Mouse (Mus musculus): ENCODE measurements around the gene Myh8. TPM values are rescaled to one million over a fixed set of nuclear protein-coding genes. Genes with fewer than 3 reads are reported as not detected.

The Myh8 gene
- polyA plus RNA-seq, 1 experiment from 2014 or later: 7.6 TPM

- H3K4me1 ChIP-seq (ENCODE audit: control insufficient read depth, insufficient read depth, low read length): no peaks in the 10 kb centered on the region
- H3K4me2 ChIP-seq (ENCODE audit: low read depth, low read length): no peak overlapping the region
- H3K36me3 ChIP-seq (ENCODE audit: control insufficient read depth, insufficient read depth): no peaks in the 10 kb centered on the region
- H3K4me3 ChIP-seq (ENCODE audit: low read length): no peak overlapping the region
- H3K27me3 ChIP-seq (ENCODE audit: control insufficient read depth, insufficient read depth, low read length): no peaks in the 10 kb centered on the region
- H3K9me3 ChIP-seq (replicated peaks; ENCODE audit: control insufficient read depth, low read length): no peaks in the 10 kb centered on the region
- WGBS: 80% methylated on average over 7 of the region's 7 CpGs
- H3K27ac ChIP-seq (ENCODE audit: low read length): no peak overlapping the region
- no peak for ATAC-seq (replicated peaks; ENCODE audit: extremely low read depth, insufficient read depth, low FRiP score)
- no peak overlapping the region for H3K9ac ChIP-seq (ENCODE audit: low read length)
Observed at GRCm38 (mm10) chr11:67257048-67257447, 19.9 kb upstream of the Myh8 start.

DNA sequence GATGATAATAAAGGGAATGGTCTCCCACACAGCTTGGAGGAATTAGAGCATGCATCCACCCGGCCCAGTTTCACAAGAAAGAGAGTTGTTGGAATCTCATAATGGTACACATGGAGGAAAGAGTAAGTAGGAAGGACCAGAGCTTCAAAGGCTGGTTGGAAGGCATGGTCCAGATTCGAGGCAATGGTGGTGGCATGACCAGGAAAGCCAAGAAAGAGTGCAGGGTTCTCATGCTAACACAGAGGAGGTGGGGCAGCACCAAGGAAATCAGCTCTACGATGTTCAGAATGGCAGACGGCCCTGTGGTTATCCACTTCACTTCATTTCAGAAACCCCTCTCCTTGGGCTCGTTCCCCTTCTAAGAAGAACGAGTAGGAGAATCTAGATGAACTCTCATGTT is 16.0 kb upstream of the Myh8 start:
- no peak for ATAC-seq (replicated peaks; ENCODE audit: extremely low read depth, insufficient read depth, low FRiP score)
- Histone ChIP-seq H3K4me1 (ENCODE audit: control insufficient read depth, insufficient read depth, low read length) (no peaks in the 10 kb centered on the region), H3K9me3 (replicated peaks; ENCODE audit: control insufficient read depth, low read length) (no peaks in the 10 kb centered on the region), H3K4me3 (ENCODE audit: low read length) (no peak overlapping the region), H3K4me2 (ENCODE audit: low read depth, low read length) (no peak overlapping the region), H3K9ac (ENCODE audit: low read length) (no peak overlapping the region), H3K27me3 (ENCODE audit: control insufficient read depth, insufficient read depth, low read length) (no peaks in the 10 kb centered on the region), H3K27ac (ENCODE audit: low read length) (no peak overlapping the region), H3K36me3 (ENCODE audit: control insufficient read depth, insufficient read depth) (no peaks in the 10 kb centered on the region)
- 76% methylated on average over 6 of the region's 6 CpGs for WGBS

DNA sequence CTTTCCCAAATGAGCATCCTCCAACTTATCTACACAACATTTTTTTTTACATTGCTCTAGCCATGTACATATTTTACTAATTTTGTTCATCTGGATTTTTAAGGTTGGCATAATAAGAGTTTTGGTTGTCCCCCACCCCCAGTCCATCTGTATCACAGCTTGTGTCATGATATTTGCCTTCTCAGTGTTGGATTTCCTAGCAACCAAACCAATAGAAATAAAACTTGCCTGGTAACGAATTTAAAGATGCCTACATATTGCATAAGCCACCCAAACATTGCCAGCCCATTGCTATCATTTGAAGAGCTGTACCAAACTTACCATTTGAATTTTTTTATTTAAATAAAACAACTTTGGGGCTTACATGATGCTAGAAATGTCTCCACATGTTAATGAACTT is 16.5 kb downstream of the Myh8 start:
- Histone ChIP-seq H3K4me2 (ENCODE audit: low read depth, low read length) (no peak overlapping the region), H3K27ac (ENCODE audit: low read length) (no peak overlapping the region), H3K36me3 (ENCODE audit: control insufficient read depth, insufficient read depth) (0 out of 2 replicates have a peak, but pooled peaks cover 2% of the 10 kb centered on the region), H3K9ac (ENCODE audit: low read length) (no peak overlapping the region), H3K4me1 (ENCODE audit: control insufficient read depth, insufficient read depth, low read length) (no peaks in the 10 kb centered on the region), H3K27me3 (ENCODE audit: control insufficient read depth, insufficient read depth, low read length) (no peaks in the 10 kb centered on the region), H3K9me3 (replicated peaks; ENCODE audit: control insufficient read depth, low read length) (peaks cover 12% of the 10 kb centered on the region), H3K4me3 (ENCODE audit: low read length) (no peak overlapping the region)
- WGBS: 80% methylated on average over 1 of the region's 1 CpGs
- no peak for ATAC-seq (replicated peaks; ENCODE audit: extremely low read depth, insufficient read depth, low FRiP score)

DNA sequence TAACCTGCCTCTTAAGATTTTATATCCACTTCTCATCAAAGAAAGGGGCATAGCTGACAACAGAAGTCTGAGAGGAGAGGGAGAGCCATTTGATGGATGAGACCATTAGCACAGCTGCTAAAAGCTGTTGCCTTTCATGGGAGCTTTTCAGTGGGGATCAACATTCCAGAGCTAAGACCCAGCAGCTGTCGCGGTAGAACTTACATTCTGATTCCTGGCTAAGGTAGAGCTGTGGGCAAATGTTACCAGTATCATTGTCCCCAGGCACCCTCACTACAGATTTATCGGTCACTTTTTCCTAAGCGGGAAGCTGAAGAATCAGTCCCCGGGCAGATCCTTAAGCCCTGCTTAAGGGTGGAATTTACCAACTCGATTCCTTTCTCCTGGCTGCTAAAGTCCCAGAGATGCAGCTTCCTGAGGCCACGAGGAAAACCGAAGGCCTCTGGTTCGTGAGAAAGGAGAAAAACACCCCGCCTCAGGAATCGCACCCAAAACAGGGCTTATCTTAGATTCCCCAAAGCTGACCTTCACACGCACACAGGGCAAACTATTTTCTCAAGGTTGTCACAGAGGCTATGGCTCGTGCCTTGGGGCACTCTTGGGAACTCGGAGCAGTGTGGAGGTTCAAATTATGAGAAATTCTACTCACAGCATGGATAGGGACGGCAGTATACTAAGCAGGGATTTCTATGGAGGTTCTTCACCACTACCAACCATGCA is 37.0 kb downstream of the Myh8 start:
- Histone ChIP-seq H3K4me2 (ENCODE audit: low read depth, low read length) (no peak overlapping the region), H3K36me3 (ENCODE audit: control insufficient read depth, insufficient read depth) (no peaks in the 10 kb centered on the region), H3K4me3 (ENCODE audit: low read length) (no peak overlapping the region), H3K27me3 (ENCODE audit: control insufficient read depth, insufficient read depth, low read length) (no peaks in the 10 kb centered on the region), H3K4me1 (ENCODE audit: control insufficient read depth, insufficient read depth, low read length) (no peaks in the 10 kb centered on the region), H3K9me3 (replicated peaks; ENCODE audit: control insufficient read depth, low read length) (no peaks in the 10 kb centered on the region), H3K27ac (ENCODE audit: low read length) (no peak overlapping the region), H3K9ac (ENCODE audit: low read length) (no peak overlapping the region)
- no peak for ATAC-seq (replicated peaks; ENCODE audit: extremely low read depth, insufficient read depth, low FRiP score)
- 41% methylated on average over 15 of the region's 15 CpGs for WGBS

DNA sequence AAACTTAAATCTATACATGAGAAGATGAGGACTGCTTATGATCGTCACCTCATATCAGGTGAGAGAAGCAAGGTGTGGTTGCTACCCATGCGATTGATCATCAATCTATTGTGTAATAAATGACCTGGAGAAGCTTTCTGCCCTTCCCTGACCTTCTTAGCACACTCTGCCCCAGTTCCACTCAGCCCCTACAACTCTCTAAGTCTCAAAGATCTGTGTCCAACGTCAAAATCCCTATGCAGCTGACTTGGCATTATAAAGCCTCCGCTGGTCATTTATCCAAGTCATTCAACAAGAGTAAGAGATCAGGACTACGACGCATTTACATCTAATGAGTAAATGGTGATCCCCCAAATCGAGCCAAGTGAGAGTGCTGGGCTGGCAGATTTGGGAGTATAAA is 44.4 kb downstream of the Myh8 start, which contains the start of gene Myh13:
Gene Myh13, plus strand, starts transcription at position 301 of the 400 bp plus-strand sequence.
- WGBS: 84% methylated on average over 7 of the region's 7 CpGs
- H3K27ac ChIP-seq (ENCODE audit: low read length): no peak within 1 kb of the TSS

DNA sequence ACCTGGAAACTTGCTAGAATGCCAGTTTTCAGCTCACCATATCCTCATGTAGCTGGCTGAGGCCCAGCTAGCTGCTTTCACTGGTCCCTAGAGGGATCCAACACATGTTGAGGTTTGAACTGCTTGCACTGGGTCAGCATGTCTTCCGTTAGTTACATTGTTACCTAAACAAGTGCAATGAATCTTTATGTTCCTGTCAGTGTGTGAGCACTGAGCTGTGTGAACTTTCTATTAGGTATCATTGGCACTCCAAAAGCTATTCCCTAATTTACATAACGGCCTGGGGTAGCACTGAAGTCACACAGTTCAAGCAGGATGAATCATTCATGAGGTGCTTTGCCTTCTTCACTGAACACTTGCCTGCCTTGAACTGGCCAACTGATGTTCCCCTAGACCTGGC is 49.6 kb downstream of the Myh8 start:
- no peak overlapping the region for H3K4me3 ChIP-seq (ENCODE audit: low read length)
- WGBS: 73% methylated on average over 2 of the region's 2 CpGs

More for the DNA sequence above, 44.4 kb downstream of the Myh8 start, which contains the start of gene Myh13:
- Histone ChIP-seq H3K36me3 (ENCODE audit: control insufficient read depth, insufficient read depth) (no peaks in the 10 kb centered on the region), H3K27me3 (ENCODE audit: control insufficient read depth, insufficient read depth, low read length) (no peaks in the 10 kb centered on the region), H3K9me3 (replicated peaks; ENCODE audit: control insufficient read depth, low read length) (no peaks in the 10 kb centered on the region), H3K4me2 (ENCODE audit: low read depth, low read length) (no peak within 1 kb of the TSS), H3K4me3 (ENCODE audit: low read length) (no peak within 1 kb of the TSS), H3K4me1 (ENCODE audit: control insufficient read depth, insufficient read depth, low read length) (no peaks in the 10 kb centered on the region), H3K9ac (ENCODE audit: low read length) (no peak within 1 kb of the TSS)
- no peak for ATAC-seq (replicated peaks; ENCODE audit: extremely low read depth, insufficient read depth, low FRiP score)

GRCm38 (mm10) chr11:67344556-67344955 is 67.6 kb downstream of the Myh8 start:
- H3K4me3 ChIP-seq (ENCODE audit: low read length): no peak overlapping the region
- no peaks in the 10 kb centered on the region for H3K4me1 ChIP-seq (ENCODE audit: control insufficient read depth, insufficient read depth, low read length)
- H3K9ac ChIP-seq (ENCODE audit: low read length): no peak overlapping the region
- no peaks in the 10 kb centered on the region for H3K36me3 ChIP-seq (ENCODE audit: control insufficient read depth, insufficient read depth)
- H3K4me2 ChIP-seq (ENCODE audit: low read depth, low read length): no peak overlapping the region
- ATAC-seq (replicated peaks; ENCODE audit: extremely low read depth, insufficient read depth, low FRiP score): no peak
- no peaks in the 10 kb centered on the region for H3K9me3 ChIP-seq (replicated peaks; ENCODE audit: control insufficient read depth, low read length)
- peaks cover 3% of the 10 kb centered on the region; the same call in 1 of the 2 replicates for H3K27me3 ChIP-seq (ENCODE audit: control insufficient read depth, insufficient read depth, low read length)
- WGBS: 51% methylated on average over 3 of the region's 3 CpGs
- no peak overlapping the region for H3K27ac ChIP-seq (ENCODE audit: low read length)

More for the DNA sequence above, 49.6 kb downstream of the Myh8 start:
- H3K9me3 ChIP-seq (replicated peaks; ENCODE audit: control insufficient read depth, low read length): no peaks in the 10 kb centered on the region
- H3K4me2 ChIP-seq (ENCODE audit: low read depth, low read length): no peak overlapping the region
- ATAC-seq (replicated peaks; ENCODE audit: extremely low read depth, insufficient read depth, low FRiP score): no peak
- H3K36me3 ChIP-seq (ENCODE audit: control insufficient read depth, insufficient read depth): no peaks in the 10 kb centered on the region
- no peaks in the 10 kb centered on the region for H3K4me1 ChIP-seq (ENCODE audit: control insufficient read depth, insufficient read depth, low read length)
- no peak overlapping the region for H3K9ac ChIP-seq (ENCODE audit: low read length)
- H3K27ac ChIP-seq (ENCODE audit: low read length): no peak overlapping the region
- H3K27me3 ChIP-seq (ENCODE audit: control insufficient read depth, insufficient read depth, low read length): no peaks in the 10 kb centered on the region

- Histone ChIP-seq H3K4me2 (ENCODE audit: low read depth, low read length) (no peak overlapping the region), H3K4me3 (ENCODE audit: low read length) (no peak overlapping the region), H3K27ac (ENCODE audit: low read length) (no peak overlapping the region), H3K9me3 (replicated peaks; ENCODE audit: control insufficient read depth, low read length) (no peaks in the 10 kb centered on the region), H3K9ac (ENCODE audit: low read length) (no peak overlapping the region), H3K4me1 (ENCODE audit: control insufficient read depth, insufficient read depth, low read length) (no peaks in the 10 kb centered on the region), H3K27me3 (ENCODE audit: control insufficient read depth, insufficient read depth, low read length) (peaks cover 3% of the 10 kb centered on the region; the same call in 1 of the 2 replicates), H3K36me3 (ENCODE audit: control insufficient read depth, insufficient read depth) (no peaks in the 10 kb centered on the region)
- ATAC-seq (replicated peaks; ENCODE audit: extremely low read depth, insufficient read depth, low FRiP score): no peak
- 57% methylated on average over 2 of the region's 2 CpGs for WGBS
Observed at GRCm38 (mm10) chr11:67345186-67345855, 68.4 kb downstream of the Myh8 start.

DNA sequence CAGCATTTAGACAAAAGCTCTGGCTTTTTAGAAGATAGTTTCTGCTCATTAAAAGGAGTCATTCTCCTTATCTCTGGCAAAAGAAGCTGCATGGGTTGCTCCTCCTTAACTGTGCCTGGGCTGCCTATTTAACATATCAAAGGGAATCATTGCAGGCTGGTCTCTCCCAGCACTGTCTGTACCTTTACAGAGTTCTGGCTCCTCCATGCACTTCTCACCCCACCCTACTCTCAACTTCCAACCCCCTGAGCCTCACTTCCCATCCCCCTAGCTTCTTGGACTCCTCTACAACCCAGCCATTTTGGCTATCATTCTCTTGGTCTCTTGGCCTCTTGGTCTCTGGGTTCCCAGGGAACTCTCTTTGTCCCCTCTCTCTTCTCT is 68.9 kb downstream of the Myh8 start:
- Histone ChIP-seq H3K4me3 (ENCODE audit: low read length) (no peak overlapping the region), H3K9ac (ENCODE audit: low read length) (no peak overlapping the region), H3K4me2 (ENCODE audit: low read depth, low read length) (no peak overlapping the region), H3K4me1 (ENCODE audit: control insufficient read depth, insufficient read depth, low read length) (no peaks in the 10 kb centered on the region), H3K9me3 (replicated peaks; ENCODE audit: control insufficient read depth, low read length) (no peaks in the 10 kb centered on the region), H3K27ac (ENCODE audit: low read length) (no peak overlapping the region), H3K27me3 (ENCODE audit: control insufficient read depth, insufficient read depth, low read length) (peaks cover 3% of the 10 kb centered on the region; the same call in 1 of the 2 replicates), H3K36me3 (ENCODE audit: control insufficient read depth, insufficient read depth) (no peaks in the 10 kb centered on the region)
- no peak for ATAC-seq (replicated peaks; ENCODE audit: extremely low read depth, insufficient read depth, low FRiP score)
